Mouse (Mus musculus): Measurements from ENCODE around the gene Gm867. TPM values are rescaled to one million over a fixed set of nuclear protein-coding genes. Genes with fewer than 3 reads are reported as not detected.

Gene Gm867
- polyA plus RNA-seq, 1 experiment = 1.0 TPM

DNA sequence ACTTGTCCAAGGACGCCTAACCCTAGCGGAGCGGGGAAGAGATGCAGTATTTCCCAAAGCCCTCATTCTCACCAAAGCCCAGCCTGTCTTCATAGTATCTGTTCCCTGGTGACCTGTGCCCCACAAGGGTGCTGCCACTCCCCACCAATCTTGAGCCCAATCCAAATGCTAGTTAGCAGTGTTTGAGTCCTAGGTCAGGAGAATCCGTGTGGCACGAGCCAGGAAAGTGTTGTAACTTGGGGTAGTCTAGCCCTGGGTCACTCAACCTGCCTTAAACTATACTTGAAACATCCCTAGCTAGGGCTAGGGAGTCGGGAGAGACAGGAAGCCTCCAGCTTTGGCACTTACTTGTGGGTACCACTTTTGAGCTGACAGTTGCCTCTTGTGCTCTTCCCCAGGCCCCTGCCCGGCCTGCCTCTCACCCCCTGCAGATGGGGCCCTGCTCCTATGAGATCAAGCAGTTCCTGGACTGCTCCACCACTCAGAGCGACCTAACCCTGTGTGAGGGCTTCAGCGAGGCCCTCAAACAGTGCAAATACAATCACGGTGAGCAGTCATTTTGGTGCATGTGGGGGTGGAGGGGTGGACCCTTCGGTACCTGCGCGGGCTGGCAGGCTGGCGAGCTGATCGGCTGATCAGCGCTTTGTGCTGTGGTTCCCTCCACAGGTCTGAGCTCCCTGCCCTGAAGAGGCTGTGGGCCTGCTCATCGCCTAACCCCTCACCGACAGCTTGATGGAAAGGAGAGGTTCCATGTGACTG lies 3.4 kb downstream of the Gm867 start:
- no peak for DNase-seq (ENCODE audit: low read depth)

DNA sequence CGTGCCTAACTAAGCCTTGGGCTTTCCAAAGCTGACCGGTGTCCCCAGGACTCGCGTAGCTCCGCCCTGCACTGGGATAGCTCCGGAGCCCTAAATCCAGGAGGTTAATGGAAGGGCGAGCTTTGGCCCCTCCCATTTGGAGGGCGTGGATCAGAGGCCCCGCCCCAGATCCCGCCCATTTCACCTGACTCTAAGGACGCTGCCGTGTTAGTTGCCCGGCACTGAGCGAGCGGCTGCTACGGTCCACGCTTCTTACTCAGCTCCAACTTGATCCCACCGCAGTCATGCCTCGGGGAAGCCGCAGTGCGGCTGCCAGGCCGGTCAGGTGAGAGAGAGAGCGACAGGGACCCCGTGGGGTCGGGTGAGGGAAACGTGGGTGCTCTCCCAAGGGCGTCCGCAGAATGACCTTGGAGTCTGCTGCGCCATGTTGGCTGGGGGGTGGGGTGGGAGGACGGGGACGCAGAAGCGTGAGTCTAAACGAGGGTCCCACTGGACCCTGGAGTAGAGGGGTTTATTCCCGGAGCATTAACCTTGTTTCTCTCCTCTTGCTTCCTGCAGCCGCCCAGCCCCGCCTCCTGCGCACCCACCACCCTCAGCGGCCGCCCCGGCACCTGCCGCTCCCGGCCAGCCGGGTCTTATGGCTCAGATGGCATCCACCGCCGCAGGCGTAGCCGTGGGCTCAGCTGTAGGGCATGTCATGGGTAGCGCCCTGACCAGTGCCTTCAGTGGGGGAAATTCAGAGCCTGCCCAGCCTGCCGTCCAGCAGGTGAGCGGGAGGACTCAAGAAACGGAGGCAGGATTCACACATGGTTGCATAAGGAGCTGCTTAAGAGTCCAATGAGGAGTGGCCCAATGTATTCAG lies 4.6 kb downstream of the Gm867 start, which contains the start of gene Mmp11:
Gene Mmp11 (minus strand): TSS at position 817 of the 862 bp plus-strand sequence.
- no peak for DNase-seq (ENCODE audit: low read depth)

GRCm38 (mm10) chr10:75934991-75935390 lies 5.5 kb downstream of the Gm867 start:
- no peak for DNase-seq (ENCODE audit: low read depth)

DNA sequence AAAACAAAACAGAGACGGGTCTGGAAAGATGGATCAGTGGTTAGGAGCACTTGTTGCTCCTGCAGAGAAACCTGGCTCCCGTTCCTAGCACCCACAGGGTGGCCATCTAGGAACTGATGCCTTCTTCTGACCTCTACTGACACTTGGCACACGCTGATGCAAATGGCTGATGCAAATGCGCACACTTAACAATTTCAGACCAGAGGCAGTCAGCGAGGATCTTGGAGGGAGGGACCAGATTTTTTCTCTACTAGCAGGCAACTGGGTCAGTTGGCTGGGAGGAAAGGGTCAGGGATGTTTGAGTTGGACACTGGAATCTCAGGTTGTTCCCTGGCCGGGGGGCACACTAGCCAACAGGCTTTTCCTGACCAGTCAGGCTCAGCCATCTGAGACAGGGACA lies 7.6 kb downstream of the Gm867 start, which contains the start of gene Chchd10:
Gene Chchd10 (plus strand): TSS at position 240 of the 400 bp plus-strand sequence.
- DNase-seq (ENCODE audit: low read depth) = no peak

- no peak for DNase-seq (ENCODE audit: low read depth)
These were observed 8.3 kb downstream of the Gm867 start for GRCm38 (mm10) chr10:75932081-75932678.

GRCm38 (mm10) chr10:75931311-75931710 lies 9.2 kb downstream of the Gm867 start:
- DNase-seq (ENCODE audit: low read depth) = no peak

DNA sequence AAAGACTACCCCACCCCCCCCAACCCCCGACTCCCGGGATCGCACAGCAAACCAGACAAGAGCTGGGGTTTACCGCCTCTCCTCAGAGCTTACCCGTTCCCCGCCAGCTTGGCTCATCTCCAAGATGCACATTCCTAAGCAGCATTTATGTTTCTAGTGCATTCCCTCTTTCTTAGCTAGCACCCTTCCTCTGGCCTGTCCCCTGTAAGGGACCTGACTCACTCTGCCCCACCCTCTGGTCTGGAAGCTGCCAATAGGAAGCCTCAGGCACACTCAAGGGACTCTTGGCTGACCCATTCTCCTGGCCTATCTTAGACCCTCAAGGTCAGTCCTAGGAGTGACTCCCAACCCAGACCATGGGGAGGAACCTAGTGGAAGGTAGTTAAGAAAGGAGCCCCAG lies 10.2 kb downstream of the Gm867 start:
- no peak for DNase-seq (ENCODE audit: low read depth)

- no peak for DNase-seq (ENCODE audit: low read depth)
These were observed 14.1 kb downstream of the Gm867 start for GRCm38 (mm10) chr10:75926396-75926795.

DNA sequence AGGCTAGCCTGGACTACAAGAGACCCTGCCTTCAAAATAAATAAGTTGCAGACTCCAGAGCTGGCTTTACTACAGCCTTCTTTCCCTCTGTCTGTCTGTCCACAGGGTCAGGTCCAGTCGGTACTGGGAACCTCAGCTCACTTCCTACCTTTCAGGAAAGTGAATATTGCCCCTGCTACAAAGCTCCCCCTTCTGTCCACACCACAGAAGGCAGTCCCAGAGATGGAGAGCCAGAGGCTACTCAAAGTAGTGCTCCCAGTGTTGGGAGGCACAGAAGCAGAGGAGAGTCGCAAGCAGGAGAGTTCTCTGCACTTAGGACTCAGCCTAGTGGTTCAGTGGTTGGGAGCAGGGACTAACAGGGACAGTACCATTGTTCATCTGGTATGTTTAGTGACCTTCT lies 16.1 kb downstream of the Gm867 start:
- no peak for DNase-seq (ENCODE audit: low read depth)

GRCm38 (mm10) chr10:75921726-75922560 lies 18.5 kb downstream of the Gm867 start:
- no peak for DNase-seq (ENCODE audit: low read depth)

DNA sequence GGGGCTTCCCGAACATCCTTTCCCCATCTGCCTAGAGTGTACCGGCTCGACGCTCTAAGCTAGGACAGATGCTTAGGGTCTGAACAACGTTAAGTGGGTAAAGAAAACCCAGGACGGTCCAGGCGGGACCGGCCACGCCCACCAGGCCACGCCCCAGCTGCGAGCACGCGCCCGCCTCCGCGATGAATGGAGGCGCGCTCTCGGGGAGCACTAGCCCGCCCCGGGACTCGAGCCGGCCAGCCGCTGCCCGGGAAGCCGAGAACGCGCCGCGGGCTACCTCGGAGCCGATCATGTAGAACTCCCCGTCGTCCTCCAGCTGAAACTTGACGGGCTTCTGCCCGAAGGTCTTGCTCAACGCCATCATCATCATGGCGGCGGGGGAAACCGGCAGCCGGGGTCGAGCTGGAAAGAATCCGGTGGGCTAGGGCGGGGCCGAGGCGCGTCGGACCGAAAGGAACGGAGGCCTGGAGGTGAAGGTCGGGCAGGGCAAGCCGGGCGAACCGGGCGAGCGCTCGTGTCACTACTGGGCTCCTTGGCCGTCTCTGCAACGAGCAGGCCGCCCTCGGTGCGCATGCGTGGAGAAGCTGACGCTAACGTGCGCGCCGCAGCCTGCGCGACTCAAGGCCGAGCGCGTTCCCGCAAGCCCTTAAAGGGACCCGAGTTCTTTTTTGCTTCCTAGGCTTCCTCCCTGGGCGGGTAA lies 19.3 kb downstream of the Gm867 start, which contains the start of gene Smarcb1:
Gene Smarcb1 (minus strand): TSS at position 592 of the 700 bp plus-strand sequence.
- no peak for DNase-seq (ENCODE audit: low read depth)

DNA sequence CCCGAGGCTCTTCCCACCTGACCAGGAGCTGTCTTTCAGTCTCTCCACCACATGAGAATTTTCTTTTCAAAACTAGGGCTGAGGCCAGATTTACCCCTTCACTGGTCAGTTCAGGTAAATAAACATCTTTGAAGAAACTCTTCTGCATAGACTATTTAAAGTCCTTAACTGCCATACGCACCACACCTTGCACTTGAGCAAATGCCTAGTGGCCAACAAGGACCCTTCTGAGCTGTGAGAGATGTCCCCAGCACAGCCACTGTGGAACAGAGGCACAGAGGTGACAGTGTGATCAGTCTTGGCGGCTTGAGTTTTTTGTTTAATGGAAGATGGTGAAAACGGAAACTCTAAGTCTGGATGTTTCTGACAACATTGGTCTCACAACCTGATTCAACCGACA lies 21.4 kb downstream of the Gm867 start:
- DNase-seq (ENCODE audit: low read depth) = no peak

DNA sequence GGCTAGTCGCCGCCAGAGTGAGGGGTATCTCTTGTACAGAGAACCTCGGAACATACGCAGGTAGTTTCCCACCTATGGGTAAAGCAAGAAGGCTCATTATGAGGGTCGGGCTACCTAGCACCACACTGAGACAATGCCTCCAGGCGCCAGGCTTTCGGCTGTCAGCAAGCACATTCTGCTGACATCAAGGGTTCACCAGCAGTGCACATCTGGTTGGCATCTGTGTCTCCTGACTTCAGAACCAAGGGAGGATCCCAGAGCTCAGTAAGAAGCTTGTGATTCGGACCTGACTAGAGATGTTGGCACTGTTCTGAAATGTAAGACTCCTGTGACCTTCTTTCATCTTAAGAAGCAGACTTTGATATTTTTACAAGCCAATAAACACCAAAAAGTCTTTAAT lies 23.6 kb downstream of the Gm867 start:
- DNase-seq (ENCODE audit: low read depth) = no peak

GRCm38 (mm10) chr10:75915557-75915956 lies 24.9 kb downstream of the Gm867 start:
- DNase-seq (ENCODE audit: low read depth) = no peak

DNA sequence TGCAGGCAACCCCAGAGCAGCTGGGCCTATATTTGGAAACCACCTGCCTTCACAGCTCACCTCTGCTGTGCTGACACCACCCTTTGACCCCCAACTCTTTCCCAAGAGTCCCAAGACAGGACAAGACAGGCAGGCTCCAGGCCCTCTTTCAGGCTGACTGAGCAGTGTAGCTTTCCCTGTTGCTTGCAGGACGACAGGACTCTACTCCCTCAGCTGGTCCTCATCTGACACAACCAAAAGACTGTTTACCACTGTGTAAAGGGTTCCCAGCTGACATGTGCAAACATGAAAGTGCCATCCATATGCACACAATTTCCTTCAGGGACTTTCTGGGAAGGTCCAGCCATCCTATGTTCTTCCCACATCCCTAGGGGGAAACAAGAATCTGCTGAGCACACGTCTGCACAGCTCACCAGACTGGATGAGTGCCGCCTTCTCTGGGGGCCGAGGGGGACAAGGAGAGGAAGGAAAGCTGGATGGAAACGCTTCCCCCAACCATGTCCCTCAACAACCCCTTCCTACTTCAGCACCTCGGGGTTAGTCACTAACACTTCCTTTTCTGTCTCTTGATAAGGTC lies 27.4 kb downstream of the Gm867 start:
- DNase-seq (ENCODE audit: low read depth) = no peak

DNA sequence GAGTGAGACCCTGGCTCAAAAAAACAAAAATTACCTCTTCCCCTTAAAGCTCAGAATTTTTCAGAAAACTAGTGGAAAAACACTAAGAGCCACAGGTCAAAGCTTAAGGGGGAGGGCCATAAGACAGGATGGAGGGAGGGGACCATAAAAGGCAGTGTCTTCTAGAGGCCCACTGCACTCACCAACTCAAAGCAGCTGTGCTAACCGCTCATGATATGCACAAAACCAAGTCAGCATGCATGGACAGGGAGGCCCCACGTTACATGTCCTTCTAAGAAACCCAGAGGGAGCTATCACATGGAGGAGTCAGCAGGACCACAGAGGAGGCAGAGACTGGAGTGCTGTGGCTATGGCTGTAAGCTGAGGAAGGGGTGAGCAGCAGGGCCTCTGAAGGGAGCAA lies 29.8 kb downstream of the Gm867 start:
- no peak for DNase-seq (ENCODE audit: low read depth)

DNA sequence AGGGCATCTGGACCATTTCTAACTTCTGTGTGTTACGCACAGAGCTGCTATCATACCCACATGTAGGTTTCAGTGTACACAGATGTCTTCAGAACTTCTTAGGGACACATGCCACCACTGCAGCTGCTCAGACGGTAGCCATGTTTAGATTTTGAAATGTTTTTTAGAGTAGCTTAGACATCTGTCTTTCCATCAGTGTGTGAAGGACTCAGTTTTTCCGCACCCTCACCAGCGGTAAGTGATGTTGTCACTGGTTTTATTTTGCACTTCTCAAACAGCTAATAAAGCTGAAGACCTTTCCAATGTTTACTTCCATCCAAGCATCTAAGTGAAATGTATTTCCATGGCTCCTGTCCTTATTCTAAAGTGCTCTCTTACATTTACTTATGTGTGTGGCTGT lies 33.6 kb downstream of the Gm867 start:
- DNase-seq (ENCODE audit: low read depth) = no peak

DNA sequence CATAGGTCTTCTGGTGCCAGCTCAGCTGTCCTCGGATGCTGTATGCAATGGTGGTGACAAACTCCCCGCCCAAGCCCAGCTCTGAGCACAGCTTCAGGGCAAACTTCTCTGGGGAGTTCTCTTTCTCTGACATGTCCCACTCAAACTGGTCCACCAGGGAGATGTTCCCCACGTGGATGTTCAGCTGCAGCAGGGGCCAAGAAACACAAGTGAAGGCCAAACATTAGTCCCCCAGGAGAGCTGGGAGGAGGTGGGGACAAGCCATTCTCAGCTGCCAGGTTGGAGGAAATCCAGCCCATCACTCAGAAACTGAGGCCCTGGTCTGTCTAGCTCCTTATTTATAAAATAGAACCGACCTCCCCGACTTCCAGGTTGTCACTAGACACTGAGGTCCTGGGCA lies 36.1 kb downstream of the Gm867 start:
- no peak for DNase-seq (ENCODE audit: low read depth)

- DNase-seq (ENCODE audit: low read depth) = no peak
These were observed 41.6 kb downstream of the Gm867 start for GRCm38 (mm10) chr10:75898846-75899245.

- no peak for DNase-seq (ENCODE audit: low read depth)
These were observed 42.4 kb downstream of the Gm867 start for GRCm38 (mm10) chr10:75898039-75898564.
